Mouse (Mus musculus): ENCODE data around the gene Cyp4a10. TPM values are rescaled to one million over a fixed set of nuclear protein-coding genes. Genes with fewer than 3 reads are reported as not detected.
A peak's percentile ranks its signal among the peaks of the same experiment; 100 is the strongest.
"Not testable (repeated sequence)": the region's sequence is repeated elsewhere in the genome, so short reads cannot be mapped to it uniquely, and the experiment has no call there.

The Cyp4a10 gene
- polyA plus RNA-seq, 1 experiment from 2014 or later = 0.31 TPM

DNA sequence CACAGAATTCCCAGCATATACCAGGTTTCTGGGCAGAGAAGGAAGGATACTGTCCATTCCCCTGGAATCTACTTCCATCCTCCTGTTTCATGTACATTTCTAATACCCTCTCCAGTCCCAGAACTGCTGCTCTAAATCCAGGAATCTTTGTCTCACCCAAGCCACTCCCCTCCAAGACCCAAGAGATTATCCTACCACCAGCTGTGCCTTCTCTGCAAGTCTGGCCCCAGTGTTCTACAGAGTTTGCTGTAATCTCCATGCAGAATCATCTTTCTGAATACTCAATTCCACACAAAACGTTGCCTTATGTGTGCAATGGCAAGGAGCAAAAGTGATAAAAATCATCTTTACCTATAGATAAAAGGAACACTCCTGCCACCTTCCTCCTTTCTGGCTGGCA, 27.0 kb downstream of the Cyp4a10 start:
- Histone ChIP-seq H3K4me3 (ENCODE audit: low read depth, low read length) (no peak overlapping the region), H3K36me3 (ENCODE audit: control insufficient read depth, insufficient read depth) (no peaks in the 10 kb centered on the region), H3K27me3 (ENCODE audit: control insufficient read depth, insufficient read depth, low read depth, low read length) (no peaks in the 10 kb centered on the region), H3K4me1 (ENCODE audit: control insufficient read depth, low read depth, low read length) (no peaks in the 10 kb centered on the region), H3K27ac (ENCODE audit: low read length) (no peak overlapping the region), H3K9me3 (replicated peaks; ENCODE audit: control insufficient read depth, low read length) (no peaks in the 10 kb centered on the region), H3K4me2 (ENCODE audit: low read depth, low read length) (no peak overlapping the region), H3K9ac (ENCODE audit: low read depth, low read length) (no peak overlapping the region)
- no peak for ATAC-seq (ENCODE audit: low read depth)
- 21% methylated on average over 1 of the region's 1 CpGs for WGBS (ENCODE audit: insufficient replicate concordance)

DNA sequence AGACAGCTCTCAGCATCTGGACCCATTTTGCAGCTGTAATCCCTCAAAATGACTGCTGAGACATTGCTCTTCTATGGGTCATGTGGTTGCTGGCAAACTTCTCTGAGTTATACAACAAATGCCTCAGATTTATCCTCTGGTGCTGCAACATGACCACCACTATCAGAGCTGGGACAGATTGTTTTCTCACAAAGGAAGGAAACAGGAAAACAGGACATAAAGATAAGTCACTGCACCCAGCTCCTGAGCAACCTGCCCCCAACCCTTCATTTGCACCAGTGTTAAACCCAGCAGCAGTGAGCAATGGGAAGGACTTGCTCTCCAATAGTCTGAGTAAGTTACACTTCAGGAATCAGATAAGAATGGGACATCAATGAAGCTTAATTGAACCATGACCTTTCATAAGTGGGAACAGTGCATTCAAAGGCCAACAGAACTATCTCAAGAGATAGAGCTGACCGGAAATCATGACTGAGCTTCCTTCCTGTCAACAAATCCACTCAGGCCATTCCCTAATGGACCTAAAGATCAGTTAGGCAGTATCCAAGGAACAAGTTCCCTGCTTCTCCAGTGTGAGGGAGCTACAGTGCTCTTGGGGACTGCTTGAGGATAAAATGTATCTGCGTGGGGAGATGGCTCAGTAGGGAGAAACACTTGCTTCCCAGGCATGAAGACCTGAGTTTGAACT, 28.2 kb downstream of the Cyp4a10 start:
- Histone ChIP-seq H3K4me1 (ENCODE audit: control insufficient read depth, low read depth, low read length) (no peaks in the 10 kb centered on the region), H3K27me3 (ENCODE audit: control insufficient read depth, insufficient read depth, low read depth, low read length) (no peaks in the 10 kb centered on the region), H3K36me3 (ENCODE audit: control insufficient read depth, insufficient read depth) (no peaks in the 10 kb centered on the region), H3K27ac (ENCODE audit: low read length) (no peak overlapping the region), H3K4me2 (ENCODE audit: low read depth, low read length) (no peak overlapping the region), H3K9me3 (replicated peaks; ENCODE audit: control insufficient read depth, low read length) (no peaks in the 10 kb centered on the region), H3K4me3 (ENCODE audit: low read depth, low read length) (no peak overlapping the region), H3K9ac (ENCODE audit: low read depth, low read length) (no peak overlapping the region)
- ATAC-seq (ENCODE audit: low read depth) = 0 out of 2 replicates have a peak, but pooled peaks have one; percentile 32
- 31% methylated on average over 2 of the region's 2 CpGs for WGBS (ENCODE audit: insufficient replicate concordance)

DNA sequence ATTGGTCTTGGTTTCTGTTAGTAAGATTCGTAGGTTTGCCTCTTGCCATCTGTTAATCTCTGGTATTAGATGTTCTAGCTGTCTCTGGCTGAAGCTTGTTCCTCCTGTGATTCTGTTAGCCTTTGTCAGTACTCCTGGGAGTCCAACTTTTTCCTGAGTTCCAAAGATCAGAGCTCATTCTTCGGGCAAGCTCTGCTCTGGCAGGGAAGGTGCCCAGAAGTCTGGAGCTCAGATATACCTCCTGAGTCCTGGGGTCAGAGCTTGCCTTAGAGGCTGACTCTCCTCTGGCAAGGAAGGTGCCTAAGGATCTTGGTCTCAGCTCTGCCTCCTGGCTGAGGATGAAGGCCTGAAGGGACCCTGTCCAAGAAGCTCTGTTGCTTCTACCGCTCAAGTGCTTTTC, 34.7 kb downstream of the Cyp4a10 start:
- Histone ChIP-seq H3K4me3 (ENCODE audit: low read depth, low read length) (no peak overlapping the region), H3K9ac (ENCODE audit: low read depth, low read length) (no peak overlapping the region), H3K9me3 (replicated peaks; ENCODE audit: control insufficient read depth, low read length) (no peaks in the 10 kb centered on the region), H3K27me3 (ENCODE audit: control insufficient read depth, insufficient read depth, low read depth, low read length) (no peaks in the 10 kb centered on the region), H3K36me3 (ENCODE audit: control insufficient read depth, insufficient read depth) (no peaks in the 10 kb centered on the region), H3K27ac (ENCODE audit: low read length) (no peak overlapping the region), H3K4me1 (ENCODE audit: control insufficient read depth, low read depth, low read length) (no peaks in the 10 kb centered on the region), H3K4me2 (ENCODE audit: low read depth, low read length) (no peak overlapping the region)
- ATAC-seq (ENCODE audit: low read depth) = no peak
- WGBS (ENCODE audit: insufficient replicate concordance) = 57% methylated on average over 3 of the region's 3 CpGs

GRCm38 (mm10) chr4:115555513-115555912, 37.4 kb downstream of the Cyp4a10 start:
- Histone ChIP-seq H3K4me1 (ENCODE audit: control insufficient read depth, low read depth, low read length) (no peaks in the 10 kb centered on the region), H3K27me3 (ENCODE audit: control insufficient read depth, insufficient read depth, low read depth, low read length) (no peaks in the 10 kb centered on the region), H3K9me3 (replicated peaks; ENCODE audit: control insufficient read depth, low read length) (no peaks in the 10 kb centered on the region), H3K36me3 (ENCODE audit: control insufficient read depth, insufficient read depth) (no peaks in the 10 kb centered on the region), H3K4me3 (ENCODE audit: low read depth, low read length) (no peak overlapping the region), H3K4me2 (ENCODE audit: low read depth, low read length) (no peak overlapping the region), H3K27ac (ENCODE audit: low read length) (no peak overlapping the region), H3K9ac (ENCODE audit: low read depth, low read length) (no peak overlapping the region)
- WGBS (ENCODE audit: insufficient replicate concordance) = 35% methylated on average over 2 of the region's 2 CpGs
- ATAC-seq (ENCODE audit: low read depth) = peak; percentile 32; the same call in 1 of the 2 replicates

DNA sequence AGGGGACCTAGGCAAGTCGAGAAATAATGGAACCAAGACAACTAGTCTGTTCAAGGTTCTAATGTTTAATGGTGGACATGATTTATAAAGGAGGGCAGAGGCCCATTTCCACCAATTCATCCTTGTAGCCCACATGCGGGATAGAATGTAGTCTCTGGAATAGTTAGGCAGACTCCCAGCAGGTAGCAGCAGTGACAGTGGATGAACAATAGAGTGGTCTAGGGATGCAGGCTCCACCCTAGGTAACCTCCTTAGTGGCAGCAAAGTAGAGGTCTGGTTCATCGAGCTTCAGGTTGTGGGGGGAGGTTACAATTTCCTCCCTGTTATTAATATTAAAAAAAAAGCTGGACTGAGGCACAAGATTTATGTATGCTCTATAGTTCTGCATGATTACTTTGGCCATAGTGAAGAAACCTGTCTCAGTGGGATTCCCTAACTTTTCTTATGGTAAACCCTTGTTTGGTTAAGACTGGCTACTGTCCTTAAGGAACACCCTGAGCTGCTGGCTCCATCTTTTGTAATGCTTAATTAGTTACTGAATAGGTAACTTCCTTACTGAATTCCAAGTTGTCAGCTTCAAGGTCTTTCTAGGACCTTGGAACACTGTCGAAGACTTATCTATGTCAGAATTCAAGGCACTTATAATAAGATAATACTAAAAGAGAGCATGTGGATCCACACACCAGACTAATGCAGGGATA, 39.9 kb downstream of the Cyp4a10 start:
- 45% methylated on average over 4 of the region's 4 CpGs for WGBS (ENCODE audit: insufficient replicate concordance)
- no peaks in the 10 kb centered on the region for H3K27me3 ChIP-seq (ENCODE audit: control insufficient read depth, insufficient read depth, low read depth, low read length)
- no peaks in the 10 kb centered on the region for H3K9me3 ChIP-seq (replicated peaks; ENCODE audit: control insufficient read depth, low read length)

DNA sequence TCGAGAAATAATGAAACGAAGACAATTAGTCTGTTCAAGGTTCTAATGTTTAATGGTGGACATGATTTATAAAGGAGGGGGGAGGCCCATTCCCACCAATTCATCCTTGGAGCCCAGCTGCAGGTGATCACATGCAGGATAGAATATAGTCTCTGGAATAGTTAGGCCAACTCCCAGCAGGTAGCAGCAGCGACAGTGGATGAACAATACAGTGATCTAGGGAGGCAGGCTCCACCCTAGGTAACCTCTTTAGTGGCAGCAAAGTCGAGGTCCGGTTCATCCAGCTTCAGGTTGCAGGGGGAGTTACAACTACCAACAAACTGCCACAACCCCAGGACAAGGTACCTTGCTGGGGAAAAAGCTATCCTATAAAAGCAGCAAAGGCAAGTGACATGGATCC, 43.2 kb downstream of the Cyp4a10 start:
- not testable (repeated sequence) for H3K9ac ChIP-seq (ENCODE audit: low read depth, low read length); H3K9me3 ChIP-seq (replicated peaks; ENCODE audit: control insufficient read depth, low read length); H3K27ac ChIP-seq (ENCODE audit: low read length); H3K36me3 ChIP-seq (ENCODE audit: control insufficient read depth, insufficient read depth); H3K4me1 ChIP-seq (ENCODE audit: control insufficient read depth, low read depth, low read length); H3K27me3 ChIP-seq (ENCODE audit: control insufficient read depth, insufficient read depth, low read depth, low read length); H3K4me3 ChIP-seq (ENCODE audit: low read depth, low read length); ATAC-seq (ENCODE audit: low read depth); H3K4me2 ChIP-seq (ENCODE audit: low read depth, low read length)
- 56% methylated on average over 5 of the region's 5 CpGs for whole genome bisulfite sequencing (ENCODE audit: insufficient replicate concordance)

More for the DNA sequence above, 39.9 kb downstream of the Cyp4a10 start:
- ATAC-seq (ENCODE audit: low read depth) = no peak
- no peak overlapping the region for H3K4me3 ChIP-seq (ENCODE audit: low read depth, low read length)
- no peak overlapping the region for H3K4me2 ChIP-seq (ENCODE audit: low read depth, low read length)
- no peak overlapping the region for H3K9ac ChIP-seq (ENCODE audit: low read depth, low read length)
- H3K27ac ChIP-seq (ENCODE audit: low read length) = no peak overlapping the region
- H3K4me1 ChIP-seq (ENCODE audit: control insufficient read depth, low read depth, low read length) = no peaks in the 10 kb centered on the region
- H3K36me3 ChIP-seq (ENCODE audit: control insufficient read depth, insufficient read depth) = no peaks in the 10 kb centered on the region

DNA sequence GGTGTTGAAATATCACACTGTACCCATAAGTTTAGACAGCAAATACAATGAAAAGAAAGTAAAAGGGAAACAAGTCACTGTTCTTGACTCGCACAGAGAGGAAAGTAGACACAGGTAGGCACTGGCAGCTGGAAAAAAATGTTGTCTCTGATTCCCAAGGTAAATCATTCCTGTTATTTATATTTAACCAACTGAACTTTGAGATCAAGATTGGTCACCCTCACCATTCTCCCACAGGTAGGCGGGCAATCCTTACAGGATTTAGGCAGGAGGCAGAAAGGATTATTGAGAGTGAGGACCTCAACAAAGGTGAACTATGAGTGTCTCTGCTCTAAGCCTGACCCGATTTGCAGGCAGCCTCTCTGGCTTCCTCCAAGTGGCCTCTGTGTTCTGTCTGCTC, 45.3 kb downstream of the Cyp4a10 start, which contains the start of gene Cyp4a31:
Gene Cyp4a31, plus strand, starts transcription at position 249 of the 400 bp plus-strand sequence.
- WGBS (ENCODE audit: insufficient replicate concordance) = 53% methylated on average over 3 of the region's 3 CpGs
- H3K4me3 ChIP-seq (ENCODE audit: low read depth, low read length) = no peak within 1 kb of the TSS
- H3K27ac ChIP-seq (ENCODE audit: low read length) = no peak within 1 kb of the TSS
- no peaks in the 10 kb centered on the region for H3K4me1 ChIP-seq (ENCODE audit: control insufficient read depth, low read depth, low read length)
- no peak for ATAC-seq (ENCODE audit: low read depth)
- no peaks in the 10 kb centered on the region for H3K36me3 ChIP-seq (ENCODE audit: control insufficient read depth, insufficient read depth)
- H3K9me3 ChIP-seq (replicated peaks; ENCODE audit: control insufficient read depth, low read length) = no peaks in the 10 kb centered on the region
- no peak within 1 kb of the TSS for H3K4me2 ChIP-seq (ENCODE audit: low read depth, low read length)
- no peak within 1 kb of the TSS for H3K9ac ChIP-seq (ENCODE audit: low read depth, low read length)
- H3K27me3 ChIP-seq (ENCODE audit: control insufficient read depth, insufficient read depth, low read depth, low read length) = no peaks in the 10 kb centered on the region

- H3K4me3 ChIP-seq (ENCODE audit: low read depth, low read length); H3K4me2 ChIP-seq (ENCODE audit: low read depth, low read length); H3K4me1 ChIP-seq (ENCODE audit: control insufficient read depth, low read depth, low read length); H3K27ac ChIP-seq (ENCODE audit: low read length); H3K27me3 ChIP-seq (ENCODE audit: control insufficient read depth, insufficient read depth, low read depth, low read length); H3K36me3 ChIP-seq (ENCODE audit: control insufficient read depth, insufficient read depth); H3K9me3 ChIP-seq (replicated peaks; ENCODE audit: control insufficient read depth, low read length); H3K9ac ChIP-seq (ENCODE audit: low read depth, low read length): not testable (repeated sequence)
- WGBS (ENCODE audit: insufficient replicate concordance) = 46% methylated on average over 5 of the region's 6 CpGs
- ATAC-seq (ENCODE audit: low read depth) = peak; percentile 41; the same call in 1 of the 2 replicates
Measured at GRCm38 (mm10) chr4:115564469-115565225, 46.6 kb downstream of the Cyp4a10 start.

- H3K9ac ChIP-seq (ENCODE audit: low read depth, low read length) = no peak overlapping the region
- H3K9me3 ChIP-seq (replicated peaks; ENCODE audit: control insufficient read depth, low read length) = no peaks in the 10 kb centered on the region
- H3K4me2 ChIP-seq (ENCODE audit: low read depth, low read length) = no peak overlapping the region
- H3K27me3 ChIP-seq (ENCODE audit: control insufficient read depth, insufficient read depth, low read depth, low read length) = no peaks in the 10 kb centered on the region
- no peak overlapping the region for H3K4me3 ChIP-seq (ENCODE audit: low read depth, low read length)
- H3K36me3 ChIP-seq (ENCODE audit: control insufficient read depth, insufficient read depth) = no peaks in the 10 kb centered on the region
- WGBS (ENCODE audit: insufficient replicate concordance) = 50% methylated on average over 3 of the region's 3 CpGs
- no peaks in the 10 kb centered on the region for H3K4me1 ChIP-seq (ENCODE audit: control insufficient read depth, low read depth, low read length)
- ATAC-seq (ENCODE audit: low read depth) = no peak
- H3K27ac ChIP-seq (ENCODE audit: low read length) = no peak overlapping the region
Measured at GRCm38 (mm10) chr4:115575255-115575654, 57.2 kb downstream of the Cyp4a10 start.
